Comparison of ENCODE assay signal across 8 mouse cellular contexts in genomic region chr11:24079392-24080391, GRCm38 (mm10). TPM values are rescaled to one million over a fixed set of nuclear protein-coding genes. Genes with fewer than 3 reads are reported as not detected.
DNase-seq lines count a peak whose midpoint lies in the region; ATAC-seq and TF ChIP-seq lines count a peak whose summit lies in the region.

No protein-coding gene starts in this region.

- no peaks in the 10 kb centered on the region for H3K27me3 ChIP-seq in forebrain, postnatal 0 days (ENCODE audit: insufficient read depth, low read length)
- no peaks in the 10 kb centered on the region for H3K27me3 ChIP-seq in intestine, embryonic 15.5 days (replicated peaks)
- peaks cover 5% of the 10 kb centered on the region for H3K27me3 ChIP-seq in liver, embryonic 16.5 days (ENCODE audit: control insufficient read depth, insufficient read depth, low read depth, low read length)
- H3K27me3 ChIP-seq in neural tube, embryonic 13.5 days = no peaks in the 10 kb centered on the region

- no peak for TF ChIP-seq CTCF in forebrain, postnatal 0 days (IDR thresholded peaks at IDR 0.05; ENCODE audit: low read depth)

- no peak for ATAC-seq in forebrain, postnatal 0 days
- peak; percentile 3; the same call in 1 of the 2 replicates for ATAC-seq in intestine, embryonic 15.5 days
- ATAC-seq in liver, embryonic 16.5 days (ENCODE audit: low read depth) = 0 out of 2 replicates have a peak, but pooled peaks have one; percentile 6
- no peak for ATAC-seq in neural tube, embryonic 13.5 days (ENCODE audit: low read depth)

- peak overlapping the region; percentile 69 for H3K4me3 ChIP-seq in forebrain, postnatal 0 days (ENCODE audit: low read depth, low read length)
- H3K4me3 ChIP-seq in intestine, embryonic 15.5 days (replicated peaks) = peak overlapping the region; percentile 72
- H3K4me3 ChIP-seq in liver, embryonic 16.5 days (ENCODE audit: low read depth, low read length) = peak overlapping the region; percentile 75
- H3K4me3 ChIP-seq in neural tube, embryonic 13.5 days = peak overlapping the region; percentile 81

- peak overlapping the region; percentile 98 for H3K4me2 ChIP-seq in forebrain, postnatal 0 days (ENCODE audit: low read depth)
- peak overlapping the region; percentile 97 for H3K4me2 ChIP-seq in intestine, embryonic 15.5 days (replicated peaks)
- H3K4me2 ChIP-seq in liver, embryonic 16.5 days (ENCODE audit: low read depth, low read length) = peak overlapping the region; percentile 99
- H3K4me2 ChIP-seq in neural tube, embryonic 13.5 days = peak overlapping the region; percentile 78

- peak; percentile 72 to 74 for DNase-seq in frontal cortex, postnatal 36 days (ENCODE audit: low spot score in 2 of 2)
- DNase-seq in frontal cortex, postnatal 25 days (ENCODE audit: low spot score in 2 of 2) = no peak
- DNase-seq in adrenal gland, postnatal 36 days = peak; percentile 46 to 51
- peak; percentile 74 for DNase-seq in forebrain, postnatal 0 days
- peak; percentile 20 to 24 for DNase-seq in thymus, postnatal 36 days

- no peaks in the 10 kb centered on the region for H3K36me3 ChIP-seq in forebrain, postnatal 0 days (ENCODE audit: insufficient read depth)
- H3K36me3 ChIP-seq in intestine, embryonic 15.5 days = no peaks in the 10 kb centered on the region
- no peaks in the 10 kb centered on the region for H3K36me3 ChIP-seq in liver, embryonic 16.5 days (ENCODE audit: control insufficient read depth, insufficient read depth)
- no peaks in the 10 kb centered on the region for H3K36me3 ChIP-seq in neural tube, embryonic 13.5 days

- WGBS in forebrain, postnatal 0 days = under 1% methylated on average over 43 of the region's 43 CpGs
- under 1% methylated on average over 43 of the region's 43 CpGs for WGBS in intestine, embryonic 15.5 days
- WGBS in liver, embryonic 16.5 days (ENCODE audit: insufficient replicate concordance) = under 1% methylated on average over 43 of the region's 43 CpGs
- WGBS in neural tube, embryonic 13.5 days = 1% methylated on average over 43 of the region's 43 CpGs

- H3K4me1 ChIP-seq in forebrain, postnatal 0 days (ENCODE audit: insufficient read depth) = no peaks in the 10 kb centered on the region
- H3K4me1 ChIP-seq in intestine, embryonic 15.5 days (replicated peaks) = peaks cover 16% of the 10 kb centered on the region
- H3K4me1 ChIP-seq in liver, embryonic 16.5 days (ENCODE audit: control insufficient read depth, low read depth, low read length) = peaks cover 21% of the 10 kb centered on the region
- H3K4me1 ChIP-seq in neural tube, embryonic 13.5 days (replicated peaks) = peaks cover 41% of the 10 kb centered on the region

- H3K27ac ChIP-seq in forebrain, postnatal 0 days (ENCODE audit: low read depth, low read length) = peak overlapping the region; percentile 99
- peak overlapping the region; percentile 93 for H3K27ac ChIP-seq in intestine, embryonic 15.5 days
- H3K27ac ChIP-seq in liver, embryonic 16.5 days (ENCODE audit: low read length) = peak overlapping the region; percentile 82
- H3K27ac ChIP-seq in neural tube, embryonic 13.5 days (replicated peaks) = peak overlapping the region; percentile 99

- H3K9ac ChIP-seq in forebrain, postnatal 0 days = peak overlapping the region; percentile 96
- H3K9ac ChIP-seq in intestine, embryonic 15.5 days = peak overlapping the region; percentile 70
- H3K9ac ChIP-seq in liver, embryonic 16.5 days (ENCODE audit: low read depth, low read length) = peak overlapping the region; percentile 68
- H3K9ac ChIP-seq in neural tube, embryonic 13.5 days = peak overlapping the region; percentile 98

- H3K9me3 ChIP-seq in forebrain, postnatal 0 days (ENCODE audit: low read length) = no peaks in the 10 kb centered on the region
- H3K9me3 ChIP-seq in intestine, embryonic 15.5 days = no peaks in the 10 kb centered on the region
- H3K9me3 ChIP-seq in liver, embryonic 16.5 days (replicated peaks; ENCODE audit: control insufficient read depth, low read length) = no peaks in the 10 kb centered on the region
- H3K9me3 ChIP-seq in neural tube, embryonic 13.5 days = no peaks in the 10 kb centered on the region

RNA-seq across cellular contexts. Expression of gene Bcl11a, which starts 1.8 kb away (rescaled TPM):
- total RNA-seq in adrenal gland, postnatal 36 days (2021) = 1 to 10 TPM; 4.9 to 5.4 TPM
- total RNA-seq in forebrain, postnatal 0 days (2014; rRNA removed) = 70.8 and 85.9 TPM in 2 replicates
- 173 and 174 TPM in 2 replicates for polyA plus RNA-seq in forebrain, postnatal 0 days (2015; fragmentation: Nextera tagmentation; extraction: Ambion mirVana)
- polyA plus RNA-seq in intestine, embryonic 15.5 days (2015; fragmentation: Nextera tagmentation; extraction: Ambion mirVana) = 17.3 and 19.7 TPM in 2 replicates
- 17.7 and 20.9 TPM in 2 replicates for polyA plus RNA-seq in liver, embryonic 16.5 days (2015; fragmentation: Nextera tagmentation; extraction: Ambion mirVana)
- polyA plus RNA-seq in neural tube, embryonic 13.5 days (2015; fragmentation: Nextera tagmentation; extraction: Ambion mirVana) = 125 and 131 TPM in 2 replicates

RNA-seq across cellular contexts. Expression of gene A830031A19Rik, which starts 4.8 kb away (rescaled TPM):
- not detected for total RNA-seq in adrenal gland, postnatal 36 days (2021)
- 1.8 TPM in 1 of 2 replicates, not detected in the other for total RNA-seq in forebrain, postnatal 0 days (2014; rRNA removed)
- 0.26 and 0.63 TPM in 2 replicates for polyA plus RNA-seq in forebrain, postnatal 0 days (2015; fragmentation: Nextera tagmentation; extraction: Ambion mirVana)
- polyA plus RNA-seq in intestine, embryonic 15.5 days (2015; fragmentation: Nextera tagmentation; extraction: Ambion mirVana) = not detected in 2 replicates
- not detected in 2 replicates for polyA plus RNA-seq in liver, embryonic 16.5 days (2015; fragmentation: Nextera tagmentation; extraction: Ambion mirVana)
- polyA plus RNA-seq in neural tube, embryonic 13.5 days (2015; fragmentation: Nextera tagmentation; extraction: Ambion mirVana) = not detected in 2 replicates

Comparison
In these comparisons a context has a peak if more than half of its experiments do, and no peak if none do; other contexts are left out.
1. DNase-seq: peak in frontal cortex, postnatal 36 days (2 of 2), adrenal gland, postnatal 36 days (2 of 2), forebrain, postnatal 0 days (single experiment) and thymus, postnatal 36 days (2 of 2); none in frontal cortex, postnatal 25 days (0 of 2).
2. ATAC-seq: peak in intestine, embryonic 15.5 days (single experiment) and liver, embryonic 16.5 days (single experiment); none in forebrain, postnatal 0 days (single experiment) and neural tube, embryonic 13.5 days (single experiment).
3. Peak in every context shown above with its lines, with median percentiles within 50 percentile points of each other: H3K27ac ChIP-seq, H3K4me2 ChIP-seq, H3K4me3 ChIP-seq and H3K9ac ChIP-seq.